Mouse (Mus musculus): ENCODE results near the gene Rbpj. TPM values are rescaled to one million over a fixed set of nuclear protein-coding genes. Genes with fewer than 3 reads are reported as not detected.
A peak's percentile ranks its signal among the peaks of the same experiment; 100 is the strongest.

The Rbpj gene
- polyA plus RNA-seq, 1 experiment from 2014 or later, result 14.2 TPM

GRCm38 (mm10) chr5:53618844-53619243 lies 152.9 kb downstream of the Rbpj start:
- H3K4me1 ChIP-seq (replicated peaks; ENCODE audit: control insufficient read depth, insufficient read depth, low read length), result 0 out of 2 replicates have a peak, but pooled peaks cover 5% of the 10 kb centered on the region
- H3K36me3 ChIP-seq (ENCODE audit: control insufficient read depth, insufficient read depth), result no peaks in the 10 kb centered on the region
- 92% methylated on average over 1 of the region's 1 CpGs for WGBS
- peaks cover 3% of the 10 kb centered on the region; the same call in 1 of the 2 replicates for H3K9me3 ChIP-seq (ENCODE audit: control insufficient read depth)
- TF ChIP-seq CTCF (IDR thresholded peaks at IDR 0.05; ENCODE audit: low read depth), result no peak
- no peak for ATAC-seq
- no peak overlapping the region for H3K27ac ChIP-seq (ENCODE audit: low read depth, low read length)
- no peaks in the 10 kb centered on the region for H3K27me3 ChIP-seq (replicated peaks; ENCODE audit: control insufficient read depth, insufficient read depth, low read length)
- no peak overlapping the region for H3K4me3 ChIP-seq (ENCODE audit: low read depth, low read length)
- no peak overlapping the region for H3K4me2 ChIP-seq (replicated peaks; ENCODE audit: low read depth)
- no peak overlapping the region for H3K9ac ChIP-seq (ENCODE audit: low read depth, low read length)

- Histone ChIP-seq H3K9ac (ENCODE audit: low read depth, low read length) (no peak overlapping the region), H3K27ac (ENCODE audit: low read depth, low read length) (no peak overlapping the region), H3K4me1 (replicated peaks; ENCODE audit: control insufficient read depth, insufficient read depth, low read length) (no peaks in the 10 kb centered on the region), H3K4me2 (replicated peaks; ENCODE audit: low read depth) (no peak overlapping the region), H3K36me3 (ENCODE audit: control insufficient read depth, insufficient read depth) (peaks cover 10% of the 10 kb centered on the region), H3K9me3 (ENCODE audit: control insufficient read depth) (no peaks in the 10 kb centered on the region), H3K4me3 (ENCODE audit: low read depth, low read length) (no peak overlapping the region), H3K27me3 (replicated peaks; ENCODE audit: control insufficient read depth, insufficient read depth, low read length) (no peaks in the 10 kb centered on the region)
- TF ChIP-seq CTCF (IDR thresholded peaks at IDR 0.05; ENCODE audit: low read depth), result no peak
- no peak for ATAC-seq
- 75% methylated on average over 3 of the region's 3 CpGs for WGBS
These were observed 166.1 kb downstream of the Rbpj start for GRCm38 (mm10) chr5:53632026-53632425.

- H3K4me3 ChIP-seq (ENCODE audit: low read depth, low read length), result no peak overlapping the region
- no peak overlapping the region for H3K27ac ChIP-seq (ENCODE audit: low read depth, low read length)
- H3K4me1 ChIP-seq (replicated peaks; ENCODE audit: control insufficient read depth, insufficient read depth, low read length), result no peaks in the 10 kb centered on the region
- TF ChIP-seq CTCF (IDR thresholded peaks at IDR 0.05; ENCODE audit: low read depth), result no peak
- H3K4me2 ChIP-seq (replicated peaks; ENCODE audit: low read depth), result no peak overlapping the region
- WGBS, result 58% methylated on average over 3 of the region's 3 CpGs
- H3K9ac ChIP-seq (ENCODE audit: low read depth, low read length), result no peak overlapping the region
- H3K36me3 ChIP-seq (ENCODE audit: control insufficient read depth, insufficient read depth), result no peaks in the 10 kb centered on the region
- no peaks in the 10 kb centered on the region for H3K27me3 ChIP-seq (replicated peaks; ENCODE audit: control insufficient read depth, insufficient read depth, low read length)
- ATAC-seq, result no peak
- H3K9me3 ChIP-seq (ENCODE audit: control insufficient read depth), result no peaks in the 10 kb centered on the region
These were observed 170.8 kb downstream of the Rbpj start for GRCm38 (mm10) chr5:53636795-53637194.

- Histone ChIP-seq H3K4me2 (replicated peaks; ENCODE audit: low read depth) (no peak overlapping the region), H3K27me3 (replicated peaks; ENCODE audit: control insufficient read depth, insufficient read depth, low read length) (no peaks in the 10 kb centered on the region), H3K4me1 (replicated peaks; ENCODE audit: control insufficient read depth, insufficient read depth, low read length) (no peaks in the 10 kb centered on the region), H3K9ac (ENCODE audit: low read depth, low read length) (no peak overlapping the region), H3K4me3 (ENCODE audit: low read depth, low read length) (no peak overlapping the region), H3K27ac (ENCODE audit: low read depth, low read length) (no peak overlapping the region), H3K36me3 (ENCODE audit: control insufficient read depth, insufficient read depth) (0 out of 2 replicates have a peak, but pooled peaks cover 1% of the 10 kb centered on the region), H3K9me3 (ENCODE audit: control insufficient read depth) (no peaks in the 10 kb centered on the region)
- no peak for ATAC-seq
- WGBS, result 88% methylated on average over 3 of the region's 3 CpGs
- TF ChIP-seq CTCF (IDR thresholded peaks at IDR 0.05; ENCODE audit: low read depth), result no peak
These were observed 171.3 kb downstream of the Rbpj start for GRCm38 (mm10) chr5:53637206-53637605.

- Histone ChIP-seq H3K9me3 (ENCODE audit: control insufficient read depth) (no peaks in the 10 kb centered on the region), H3K4me3 (ENCODE audit: low read depth, low read length) (no peak overlapping the region), H3K4me1 (replicated peaks; ENCODE audit: control insufficient read depth, insufficient read depth, low read length) (no peaks in the 10 kb centered on the region), H3K27ac (ENCODE audit: low read depth, low read length) (no peak overlapping the region), H3K9ac (ENCODE audit: low read depth, low read length) (no peak overlapping the region), H3K4me2 (replicated peaks; ENCODE audit: low read depth) (no peak overlapping the region), H3K36me3 (ENCODE audit: control insufficient read depth, insufficient read depth) (0 out of 2 replicates have a peak, but pooled peaks cover 8% of the 10 kb centered on the region), H3K27me3 (replicated peaks; ENCODE audit: control insufficient read depth, insufficient read depth, low read length) (no peaks in the 10 kb centered on the region)
- ATAC-seq, result no peak
- peak; percentile 74 for TF ChIP-seq CTCF (IDR thresholded peaks at IDR 0.05; ENCODE audit: low read depth)
- 62% methylated on average over 3 of the region's 3 CpGs for WGBS
These were observed 172.7 kb downstream of the Rbpj start for GRCm38 (mm10) chr5:53638647-53639046.

- no peak for ATAC-seq
- Histone ChIP-seq H3K4me2 (replicated peaks; ENCODE audit: low read depth) (no peak overlapping the region), H3K9me3 (ENCODE audit: control insufficient read depth) (no peaks in the 10 kb centered on the region), H3K4me3 (ENCODE audit: low read depth, low read length) (no peak overlapping the region), H3K36me3 (ENCODE audit: control insufficient read depth, insufficient read depth) (peaks cover 33% of the 10 kb centered on the region), H3K9ac (ENCODE audit: low read depth, low read length) (no peak overlapping the region), H3K27me3 (replicated peaks; ENCODE audit: control insufficient read depth, insufficient read depth, low read length) (no peaks in the 10 kb centered on the region), H3K4me1 (replicated peaks; ENCODE audit: control insufficient read depth, insufficient read depth, low read length) (no peaks in the 10 kb centered on the region), H3K27ac (ENCODE audit: low read depth, low read length) (no peak overlapping the region)
- TF ChIP-seq CTCF (IDR thresholded peaks at IDR 0.05; ENCODE audit: low read depth), result no peak
- WGBS, result 51% methylated on average over 4 of the region's 9 CpGs
These were observed 180.7 kb downstream of the Rbpj start for GRCm38 (mm10) chr5:53646669-53647068.

- TF ChIP-seq CTCF (IDR thresholded peaks at IDR 0.05; ENCODE audit: low read depth), result no peak
- Histone ChIP-seq H3K36me3 (ENCODE audit: control insufficient read depth, insufficient read depth) (peaks cover 36% of the 10 kb centered on the region), H3K9ac (ENCODE audit: low read depth, low read length) (no peak overlapping the region), H3K4me1 (replicated peaks; ENCODE audit: control insufficient read depth, insufficient read depth, low read length) (no peaks in the 10 kb centered on the region), H3K27me3 (replicated peaks; ENCODE audit: control insufficient read depth, insufficient read depth, low read length) (no peaks in the 10 kb centered on the region), H3K4me2 (replicated peaks; ENCODE audit: low read depth) (no peak overlapping the region), H3K9me3 (ENCODE audit: control insufficient read depth) (no peaks in the 10 kb centered on the region), H3K4me3 (ENCODE audit: low read depth, low read length) (no peak overlapping the region), H3K27ac (ENCODE audit: low read depth, low read length) (no peak overlapping the region)
- WGBS, result 91% methylated on average over 2 of the region's 2 CpGs
- ATAC-seq, result no peak
These were observed 181.4 kb downstream of the Rbpj start for GRCm38 (mm10) chr5:53647358-53647757.

Data from intestine, postnatal 0 days (tissue).